Mouse (Mus musculus): ENCODE measurements at regions not wholly inside any gene's neighbourhood (a gene's known extent, or its start where the extent isn't known, plus 50 kb on each side); places are given as distances from the start of the nearest gene placed in this dataset.

DNA sequence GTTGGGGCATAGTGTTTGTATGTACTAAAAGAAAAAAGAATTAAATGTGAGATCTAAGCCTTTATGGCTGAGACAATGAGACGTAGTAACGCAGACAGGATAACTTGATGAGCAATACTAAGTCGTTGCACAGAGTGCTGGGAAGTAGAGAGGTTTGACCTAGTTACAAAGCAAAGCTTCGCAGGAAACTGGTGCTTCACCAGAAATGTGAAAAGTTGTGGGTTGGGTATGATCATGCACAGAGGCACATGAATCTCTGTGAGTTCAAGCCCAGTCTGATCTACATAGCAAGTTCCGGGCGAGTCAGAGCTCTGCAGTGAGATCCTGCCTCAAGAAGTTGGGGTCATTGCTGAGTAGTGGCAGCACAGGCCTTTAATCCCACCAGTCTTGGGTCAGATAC, 65.3 kb upstream of the Jmy start:
- no peak for DNase-seq

- DNase-seq, result no peak
Measured at GRCm38 (mm10) chr13:93564091-93564490, 64.5 kb upstream of the Jmy start.

GRCm38 (mm10) chr13:93560282-93560681, 60.7 kb upstream of the Jmy start:
- DNase-seq, result no peak

DNA sequence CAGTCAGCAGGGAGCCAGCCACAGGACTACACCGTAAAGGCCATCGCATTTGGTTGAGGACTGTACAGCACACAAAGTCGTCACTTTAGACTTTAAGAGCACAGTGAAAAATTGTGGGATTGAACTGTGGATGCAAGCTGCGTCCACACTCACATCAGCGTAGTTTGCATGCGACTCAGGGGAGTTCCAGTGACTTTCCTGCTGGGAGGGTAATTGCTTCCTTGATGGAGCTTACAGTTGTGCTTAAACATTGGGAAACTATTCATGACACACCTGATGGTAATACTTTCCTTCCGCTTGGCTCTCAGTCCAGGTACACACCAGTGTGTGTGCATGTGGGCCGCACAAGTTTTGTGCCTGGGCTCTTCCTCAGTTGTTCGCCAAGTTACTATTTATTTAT, 59.0 kb upstream of the Jmy start:
- no peak for DNase-seq

GRCm38 (mm10) chr13:93556119-93556518, 56.5 kb upstream of the Jmy start:
- no peak for DNase-seq

- no peak for DNase-seq
Measured at GRCm38 (mm10) chr13:93554901-93555300, 55.3 kb upstream of the Jmy start.

DNA sequence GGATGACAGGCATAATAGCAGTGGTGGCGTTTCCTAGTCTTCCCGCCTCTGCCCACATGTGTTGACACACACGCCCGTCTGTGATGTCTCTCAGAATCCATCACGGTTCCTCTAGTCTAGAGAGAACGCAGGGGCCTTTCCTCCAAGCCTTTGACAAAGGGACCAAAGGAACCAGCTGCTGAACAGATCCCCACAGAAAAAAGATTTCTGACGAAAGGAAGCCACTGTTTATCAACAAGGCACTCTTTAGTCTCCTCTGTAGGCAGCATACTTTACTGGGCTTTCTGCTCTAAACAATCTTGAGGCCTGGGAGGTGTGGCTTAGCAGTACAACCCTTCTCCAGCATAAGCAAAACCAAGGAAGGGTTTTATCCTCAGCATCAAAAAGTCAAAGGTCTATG, 54.3 kb upstream of the Jmy start:
- no peak for DNase-seq

DNA sequence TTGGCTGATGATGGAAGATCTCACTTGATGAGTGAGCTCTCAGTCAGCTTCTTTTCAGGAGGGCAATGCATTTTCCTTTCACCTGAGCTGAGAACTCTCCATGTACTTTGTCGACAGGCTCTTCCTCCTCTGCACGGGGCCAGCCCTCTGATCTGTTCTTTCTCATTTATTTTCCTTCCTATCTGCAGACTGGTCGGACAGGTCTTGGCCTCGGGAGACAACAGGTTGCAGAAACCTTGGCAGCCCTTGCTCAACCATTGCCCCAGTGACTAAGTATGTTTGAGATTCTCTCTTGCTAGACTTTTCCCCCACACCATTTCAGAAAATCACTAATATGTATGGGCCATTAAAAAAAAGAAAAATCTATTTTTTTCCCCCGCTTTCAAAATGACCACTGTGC, 53.7 kb upstream of the Jmy start:
- no peak for DNase-seq

- peak; percentile 36 to 43 for DNase-seq
Measured at GRCm38 (mm10) chr13:93550311-93550710, 50.7 kb upstream of the Jmy start.

Data from cerebellum, adult 18-20 months (tissue).